Mouse (Mus musculus) adrenal gland, adult 8-10 months (tissue): Measurements from ENCODE around the gene Wdr19. TPM values are rescaled to one million over a fixed set of nuclear protein-coding genes. Genes with fewer than 3 reads are reported as not detected.
"Not testable (repeated sequence)": the region's sequence is repeated elsewhere in the genome, so short reads cannot be mapped to it uniquely, and the experiment has no call there.

Source experiments
- DNase-seq: peaks from one replicate; pipeline ENCODE4 v3.0.0; 2022
- total RNA-seq, 4 experiments: library from RNA; stranded (reverse); gene quantifications; 2 replicates each; pipeline ENCODE4 v1.2.4; 2022

The Wdr19 gene
- total RNA-seq, 4 experiments from 2014 or later: 10.9 to 21.2 (median 13.8) TPM

DNA sequence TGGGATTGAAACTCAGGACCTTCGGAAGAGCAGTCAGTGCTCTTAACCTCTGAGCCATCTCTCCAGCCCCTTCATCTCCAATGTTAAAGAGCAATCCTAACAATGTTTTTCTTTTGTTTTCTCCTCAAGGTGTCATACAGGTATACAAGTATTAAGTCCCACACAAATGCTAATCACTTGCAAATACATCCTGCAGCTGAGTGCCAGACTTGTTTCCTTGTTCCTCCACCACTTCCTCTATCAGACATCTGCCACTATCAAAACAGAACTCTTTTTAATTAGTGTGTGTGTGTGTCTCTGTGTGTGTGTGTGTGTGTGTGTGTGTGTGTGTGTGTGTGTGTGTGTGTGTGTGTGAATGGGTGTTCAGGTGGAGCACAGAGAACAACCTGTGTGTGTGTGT lies 100.1 kb downstream of the Wdr19 start:
- not testable (repeated sequence) for DNase-seq

DNA sequence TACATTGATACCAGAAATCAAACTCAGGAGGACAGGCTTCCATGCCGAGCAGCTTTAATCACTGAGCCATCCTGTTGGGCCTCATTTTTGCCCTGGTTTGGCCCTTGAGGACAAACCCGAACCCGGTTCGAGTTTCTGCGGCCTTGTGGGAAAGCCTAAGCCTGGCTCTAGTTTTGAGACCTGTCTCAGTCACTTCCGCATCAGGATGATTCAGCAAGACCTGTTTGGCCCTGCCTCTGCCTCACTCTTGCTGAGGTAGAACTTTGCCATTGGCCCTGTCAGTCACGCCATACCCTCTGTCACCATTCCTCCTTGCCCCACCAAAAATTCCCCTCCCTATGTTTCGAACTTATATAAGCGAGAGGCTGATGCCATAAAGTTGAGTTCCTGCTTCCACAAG lies 100.6 kb downstream of the Wdr19 start:
- no peak for DNase-seq

DNA sequence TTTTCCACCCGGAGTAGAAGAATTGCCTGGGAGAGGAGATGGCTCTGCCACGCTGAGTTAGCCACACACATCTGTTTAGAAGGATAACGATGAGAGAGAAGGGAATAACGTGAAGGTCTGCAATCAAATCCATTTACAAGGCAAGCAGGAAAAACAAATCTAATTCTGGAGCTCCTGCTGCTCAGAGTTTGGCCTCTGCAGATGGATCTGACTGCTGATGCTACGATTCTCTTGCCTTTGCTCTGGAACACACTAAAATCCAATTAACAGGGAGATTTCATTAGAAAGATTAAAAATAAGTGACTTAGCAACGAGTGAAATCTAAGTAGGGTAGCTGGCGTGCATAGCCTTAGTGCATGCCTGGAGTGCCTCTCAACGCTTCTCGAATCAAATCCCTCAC lies 106.0 kb downstream of the Wdr19 start:
- DNase-seq: no peak

DNA sequence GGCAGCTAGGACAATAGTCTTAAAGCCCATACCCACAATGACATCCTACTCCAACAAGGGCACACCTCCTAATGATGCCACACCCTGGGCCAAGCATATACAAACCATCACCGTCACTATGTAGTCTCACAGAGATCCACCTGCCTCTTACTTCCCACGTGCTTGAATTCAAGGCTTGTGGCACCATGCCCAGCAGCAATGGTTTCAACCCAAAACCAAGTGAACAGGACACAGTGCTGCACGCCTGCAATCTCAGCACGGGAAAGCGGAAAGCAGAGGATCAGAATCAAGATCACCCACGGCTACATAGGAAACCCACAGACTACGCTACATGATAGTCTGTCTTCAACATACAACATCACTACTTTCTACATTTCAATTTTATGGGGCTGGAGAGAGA lies 108.7 kb downstream of the Wdr19 start:
- DNase-seq: no peak

DNA sequence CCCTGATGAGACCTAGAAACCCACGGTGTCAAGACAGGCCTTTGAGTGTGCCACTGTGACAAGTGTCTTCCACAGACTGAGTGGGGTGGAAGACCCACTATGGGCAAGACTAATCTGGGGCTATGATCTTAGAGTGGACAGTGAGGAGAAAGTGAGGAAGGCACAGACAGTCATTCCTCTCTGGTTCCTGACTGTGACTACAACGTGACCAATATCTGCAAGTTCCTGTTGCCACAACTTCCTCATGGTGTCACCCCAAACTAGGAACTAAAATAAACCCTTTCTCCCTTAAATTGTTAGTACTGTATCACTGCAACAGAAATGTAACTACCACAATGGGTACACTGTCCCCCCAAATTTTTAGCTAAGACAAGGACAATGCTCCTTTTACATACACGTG lies 109.4 kb downstream of the Wdr19 start:
- no peak for DNase-seq

Other genes with a start within 250 kb of the Wdr19 start
- 1 to 10 TPM; 1.6 to 2.7 (median 2.3) TPM for gene Tlr6, start 239.6 kb upstream of the Wdr19 start, total RNA-seq
- gene Fam114a1, start 229.6 kb upstream of the Wdr19 start, total RNA-seq: 10 to 100 TPM; 28.0 to 39.6 (median 29.0) TPM
- gene Tmem156, start 107.6 kb upstream of the Wdr19 start, total RNA-seq: under 1 TPM; 0.42 to 0.89 (median 0.73) TPM
- 10 to 100 TPM; 46.6 to 96.0 (median 72.1) TPM for gene Klhl5, start 92.2 kb upstream of the Wdr19 start, total RNA-seq
- gene Rfc1, start 136.0 kb downstream of the Wdr19 start, total RNA-seq: 10 to 100 TPM; 49.3 to 58.4 (median 53.8) TPM
- gene Klb, start 148.6 kb downstream of the Wdr19 start, total RNA-seq: 1 to 10 TPM in 3 of 4 experiments, under 1 TPM in 1; 0.80 to 6.0 (median 4.5) TPM
- 1,000 to 10,000 TPM in 3 of 4 experiments, 100 to 1,000 TPM in 1; 977 to 1,080 (median 1,050) TPM for gene Rpl9, start 191.7 kb downstream of the Wdr19 start, total RNA-seq
- 10 to 100 TPM; 51.2 to 69.4 (median 58.5) TPM for gene Lias, start 191.8 kb downstream of the Wdr19 start, total RNA-seq
- 10 to 100 TPM; 68.1 to 84.6 (median 74.7) TPM for gene Ugdh, start 236.3 kb downstream of the Wdr19 start, total RNA-seq